12 mouse cellular contexts compared by ENCODE assay signal in genomic region chr12:12002414-12002813, GRCm38 (mm10).
"Had no signal": no experiment of that assay in that cellular context is flagged by ENCODE, and none has a peak within 500 bp of the region (broad histone marks: within the 10 kb centered on the region; RNA-seq: fewer than 3 reads in every experiment).

No protein-coding gene starts in this region.

- H3K4me1 ChIP-seq: midbrain, embryonic 15.5 days; neural tube, embryonic 13.5 days had no signal

- H3K9me3 ChIP-seq: midbrain, embryonic 15.5 days; neural tube, embryonic 13.5 days had no signal

- H3K36me3 ChIP-seq: midbrain, embryonic 15.5 days; neural tube, embryonic 13.5 days had no signal

- H3K9ac ChIP-seq: lung, embryonic 14.5 days; midbrain, embryonic 15.5 days; neural tube, embryonic 13.5 days had no signal

- H3K27ac ChIP-seq: layer of hippocampus, adult 2 months; midbrain, embryonic 15.5 days; neural tube, embryonic 13.5 days; stomach, postnatal 0 days had no signal

- H3K4me2 ChIP-seq: lung, embryonic 14.5 days; midbrain, embryonic 11.5 days; midbrain, embryonic 15.5 days; neural tube, embryonic 13.5 days had no signal

- ATAC-seq: midbrain, embryonic 15.5 days had no signal

- H3K4me3 ChIP-seq: layer of hippocampus, adult 2 months; midbrain, embryonic 15.5 days; neural tube, embryonic 13.5 days had no signal

- H3K27me3 ChIP-seq: midbrain, embryonic 15.5 days; neural tube, embryonic 13.5 days had no signal

- DNase-seq: kidney, adult 11 months; kidney, postnatal 10 days; kidney, postnatal 4 days; lung, embryonic 14.5 days; lung, postnatal 10 days; lung, postnatal 4 days; thymus, postnatal 14 days had no signal
